Mouse (Mus musculus): Measurements from ENCODE around the gene Esrp2. TPM values are rescaled to one million over a fixed set of nuclear protein-coding genes. Genes with fewer than 3 reads are reported as not detected.

Gene Esrp2
- total RNA-seq, 1 experiment from 2014 or later: not detected

DNA sequence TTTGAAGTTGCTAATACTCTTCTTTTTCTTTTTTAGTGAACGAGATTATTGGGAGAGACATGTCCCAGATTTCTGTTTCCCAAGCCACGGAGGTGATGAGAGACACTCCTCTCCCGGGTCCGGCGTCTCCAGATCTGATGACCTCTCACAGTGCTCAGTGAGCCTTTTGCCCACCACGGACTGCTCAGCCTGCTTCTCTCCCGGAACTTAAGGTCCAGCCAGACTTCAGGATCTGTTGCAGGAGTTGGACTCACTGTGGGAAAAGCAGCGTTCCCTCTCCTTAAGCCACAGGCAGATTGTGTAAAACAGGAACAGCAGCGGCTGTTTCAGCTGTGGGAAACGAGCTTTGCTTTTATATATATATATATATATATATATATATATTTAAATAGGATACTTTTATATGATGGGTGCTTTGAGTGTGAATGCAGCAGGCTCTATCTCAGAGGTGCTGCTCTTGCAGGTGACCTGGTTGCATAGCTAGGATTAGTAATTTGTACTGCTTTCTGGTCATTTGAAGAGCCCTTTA, 8.8 kb downstream of the Esrp2 start:
- no peak for ATAC-seq (replicated peaks; ENCODE audit: low read depth, poor library complexity, severe bottlenecking)

DNA sequence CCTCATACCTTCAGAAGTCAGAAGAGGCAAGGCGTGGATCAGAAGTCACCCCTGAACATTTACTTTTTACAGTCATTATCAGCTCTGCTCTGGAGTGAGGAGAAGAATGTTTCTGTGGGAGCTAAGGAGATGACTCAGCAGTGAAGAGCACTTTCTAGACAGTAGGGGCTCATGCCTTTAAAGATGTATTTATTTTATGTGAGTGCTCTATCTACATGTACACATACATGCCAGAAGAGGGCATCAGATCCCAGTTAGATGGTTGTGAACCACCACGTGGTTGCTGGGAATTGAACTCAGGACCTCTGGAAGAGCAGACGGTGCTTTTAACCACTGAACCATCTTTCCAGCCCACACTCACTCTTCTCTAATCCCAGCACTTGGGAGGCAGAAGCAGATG, 9.7 kb downstream of the Esrp2 start:
- ATAC-seq (replicated peaks; ENCODE audit: low read depth, poor library complexity, severe bottlenecking): peak; percentile 55; the same call in 1 of the 2 replicates

DNA sequence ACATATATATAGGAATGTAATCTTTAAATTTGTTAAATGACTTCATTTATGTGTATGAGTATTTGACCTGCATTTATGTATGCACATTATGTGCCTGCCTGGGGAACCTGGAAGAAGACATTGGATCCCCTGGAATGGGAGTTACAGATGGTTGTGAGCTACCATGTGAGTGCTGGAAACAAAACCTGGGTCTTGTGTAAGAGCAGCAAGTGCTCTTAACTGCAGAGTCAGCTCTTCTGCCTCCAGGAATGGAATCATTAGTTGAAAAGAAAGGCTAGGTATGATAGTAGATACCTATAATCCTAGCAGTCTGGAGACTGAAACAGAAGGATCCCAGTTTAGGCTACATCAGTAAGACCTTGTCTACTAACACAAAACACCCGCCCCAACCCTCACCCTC, 10.7 kb downstream of the Esrp2 start:
- no peak for ATAC-seq (replicated peaks; ENCODE audit: low read depth, poor library complexity, severe bottlenecking)

DNA sequence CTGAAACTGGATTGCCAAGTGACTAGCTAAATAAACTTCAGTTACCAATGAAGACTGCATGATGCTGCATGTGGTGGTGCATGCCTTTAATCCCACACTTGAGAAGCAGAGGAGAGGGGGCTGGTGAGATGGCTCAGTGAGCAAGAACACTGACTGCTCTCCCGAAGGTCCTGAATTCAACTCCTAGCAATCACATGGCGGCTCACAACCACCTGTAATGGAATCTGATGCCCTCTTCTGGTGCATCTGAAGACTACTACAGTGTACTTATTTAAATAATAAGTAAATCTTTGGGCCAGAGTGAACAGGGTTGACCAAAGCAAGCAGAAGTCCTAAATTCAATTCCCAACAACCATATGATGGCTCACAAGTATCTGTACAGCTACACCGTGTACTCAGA, 13.3 kb downstream of the Esrp2 start:
- no peak for ATAC-seq (replicated peaks; ENCODE audit: low read depth, poor library complexity, severe bottlenecking)

DNA sequence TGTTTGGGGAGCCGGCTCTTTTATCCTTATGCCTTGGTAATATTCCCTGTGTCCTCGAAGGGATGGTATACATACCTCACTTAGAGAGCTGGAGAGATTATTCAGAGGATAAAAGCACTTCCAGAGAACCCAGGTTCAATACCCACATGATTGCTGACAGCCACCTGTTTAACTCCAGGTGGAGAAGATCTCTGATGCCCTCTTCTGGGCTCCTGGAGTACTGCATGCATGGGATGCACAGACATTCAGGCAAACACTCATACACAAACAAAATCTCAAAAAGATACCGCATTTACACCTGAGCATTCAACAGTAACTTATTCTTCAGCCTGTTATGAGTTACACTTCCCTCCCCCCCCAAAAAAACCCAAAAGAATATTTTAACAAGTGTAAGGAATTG, 20.9 kb downstream of the Esrp2 start:
- no peak for ATAC-seq (replicated peaks; ENCODE audit: low read depth, poor library complexity, severe bottlenecking)

DNA sequence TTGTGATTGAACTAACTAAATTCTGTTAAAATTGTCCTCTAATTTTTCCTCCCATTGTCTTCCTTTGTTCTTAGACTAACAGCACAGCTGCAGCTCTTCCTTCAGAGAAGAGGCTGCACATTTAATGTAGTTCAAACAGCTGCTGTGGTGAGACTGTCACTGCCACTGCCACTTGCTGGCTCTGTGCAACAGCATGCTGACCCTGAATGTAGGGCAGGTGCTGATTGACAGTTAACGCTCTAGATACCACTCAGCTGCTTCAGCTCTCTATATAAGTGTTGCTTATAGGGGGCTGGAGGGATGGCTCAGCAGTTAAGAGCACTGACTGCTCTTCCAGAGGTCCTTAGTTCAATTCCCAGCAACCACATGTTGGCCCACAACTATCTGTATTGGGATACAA, 24.3 kb downstream of the Esrp2 start:
- no peak for ATAC-seq (replicated peaks; ENCODE audit: low read depth, poor library complexity, severe bottlenecking)

DNA sequence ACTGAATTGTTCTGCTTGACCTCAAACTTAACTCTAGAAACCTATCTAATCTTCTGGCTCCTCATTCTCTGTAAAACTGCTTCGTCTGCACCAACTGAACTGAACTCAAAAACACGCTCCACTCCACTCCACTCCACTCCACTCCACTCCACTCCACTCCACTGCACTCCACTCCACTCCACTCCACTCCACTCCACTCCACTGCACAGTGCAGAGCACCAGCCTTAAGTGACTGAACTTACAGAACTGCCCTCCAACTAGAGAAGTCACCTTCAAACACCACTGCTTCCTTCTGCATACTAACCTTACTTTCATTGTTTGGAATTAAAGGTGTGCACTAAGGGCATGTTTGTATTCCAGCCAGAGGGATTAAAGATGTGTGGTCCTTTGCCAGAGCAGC, 24.7 kb downstream of the Esrp2 start:
- no peak for ATAC-seq (replicated peaks; ENCODE audit: low read depth, poor library complexity, severe bottlenecking)

DNA sequence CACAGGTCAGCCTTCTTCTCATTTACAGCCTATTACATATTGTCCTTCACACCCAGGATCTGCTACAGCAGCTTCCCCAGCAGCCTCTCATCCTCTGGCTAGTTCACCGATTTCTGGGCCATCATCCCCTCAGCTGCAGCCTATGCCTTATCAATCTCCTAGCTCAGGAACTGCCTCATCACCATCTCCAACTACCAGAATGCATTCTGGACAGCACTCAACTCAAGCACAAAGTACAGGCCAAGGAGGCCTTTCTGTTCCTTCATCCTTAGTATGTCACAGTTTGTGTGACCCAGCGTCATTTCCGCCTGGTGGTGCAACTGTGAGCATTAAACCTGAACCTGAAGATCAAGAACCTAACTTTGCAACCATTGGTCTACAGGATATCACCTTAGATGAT, 28.0 kb downstream of the Esrp2 start:
- no peak for ATAC-seq (replicated peaks; ENCODE audit: low read depth, poor library complexity, severe bottlenecking)

DNA sequence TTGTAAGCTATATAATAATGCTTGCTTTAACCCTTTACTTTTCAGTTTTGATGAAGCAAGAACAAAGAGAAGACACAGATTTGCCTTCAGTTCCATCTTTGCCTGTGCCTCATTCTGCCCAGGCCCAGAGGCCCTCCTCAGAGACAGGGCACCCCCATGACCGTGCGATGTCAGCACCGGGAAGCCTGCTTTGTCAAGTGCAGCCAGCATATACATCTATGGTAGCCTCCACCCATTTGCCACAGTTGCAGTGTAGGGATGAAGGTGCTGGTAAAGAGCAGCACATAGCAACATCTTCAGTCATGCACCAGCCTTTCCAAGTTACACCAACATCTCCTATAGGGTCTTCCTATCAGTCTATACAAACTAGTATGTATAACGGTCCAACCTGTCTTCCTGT, 28.7 kb downstream of the Esrp2 start:
- no peak for ATAC-seq (replicated peaks; ENCODE audit: low read depth, poor library complexity, severe bottlenecking)

DNA sequence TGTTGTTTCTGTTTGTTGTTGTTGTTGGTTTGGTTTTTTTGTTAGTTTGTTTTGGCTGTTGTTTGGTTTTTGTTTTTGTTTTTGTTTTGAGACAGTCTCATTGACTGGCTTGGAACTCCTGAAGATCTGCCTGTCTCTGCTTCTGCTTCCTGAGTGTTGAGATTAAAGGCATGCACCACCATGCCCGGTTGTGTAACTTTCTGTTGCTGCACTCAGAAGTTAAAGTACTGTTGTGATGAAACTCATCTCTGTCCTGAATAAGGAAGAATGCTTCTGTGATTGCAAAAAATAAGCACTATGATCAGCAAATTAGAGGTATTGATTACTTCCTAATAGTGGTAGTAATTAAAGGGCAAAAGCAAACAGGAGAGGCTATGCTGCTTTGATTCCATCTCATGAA, 30.6 kb downstream of the Esrp2 start:
- ATAC-seq (replicated peaks; ENCODE audit: low read depth, poor library complexity, severe bottlenecking): no peak

DNA sequence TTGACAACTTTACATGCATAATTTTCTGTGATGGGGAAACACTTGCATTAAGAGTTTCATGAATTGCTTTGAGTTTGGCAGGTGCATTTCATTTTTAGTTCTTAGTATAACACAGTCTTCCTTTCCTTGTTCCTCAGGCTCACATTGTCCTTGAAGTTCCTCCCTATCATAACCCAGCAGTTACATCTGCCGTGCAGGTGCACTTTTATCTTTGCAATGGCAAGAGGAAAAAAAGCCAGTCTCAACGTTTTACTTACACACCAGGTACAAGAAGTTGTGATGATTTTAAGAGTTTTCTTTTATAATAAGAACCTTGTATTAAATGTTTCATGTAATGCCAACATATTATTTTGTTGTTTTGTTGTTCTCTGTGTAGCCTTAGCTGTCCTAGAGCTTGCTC, 32.9 kb downstream of the Esrp2 start:
- no peak for ATAC-seq (replicated peaks; ENCODE audit: low read depth, poor library complexity, severe bottlenecking)

DNA sequence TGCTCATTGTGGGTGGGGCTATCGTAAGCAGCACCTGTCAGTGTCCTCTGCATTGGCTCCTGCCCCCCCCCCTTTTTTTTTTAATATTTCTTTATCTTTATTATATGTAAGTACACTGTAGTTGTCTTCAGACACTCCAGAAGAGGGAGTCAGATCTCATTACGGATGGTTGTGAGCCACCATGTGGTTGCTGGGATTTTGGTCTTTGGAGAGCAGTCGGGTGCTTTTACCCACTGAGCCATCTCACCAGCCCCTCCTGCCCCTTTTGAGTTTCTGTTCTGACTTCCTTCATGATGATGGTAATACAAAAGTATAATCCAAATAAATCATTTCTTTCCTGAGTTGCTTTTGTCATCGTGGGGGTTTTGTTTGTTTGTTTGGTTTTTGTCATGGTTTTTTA, 34.5 kb downstream of the Esrp2 start:
- no peak for ATAC-seq (replicated peaks; ENCODE audit: low read depth, poor library complexity, severe bottlenecking)

Other genes starting within 250 kb of the Esrp2 start
- gene Nrn1l, start 243.4 kb downstream of the Esrp2 start, total RNA-seq (2017): not detected in 2 replicates
- 15.6 and 23.7 TPM in 2 replicates for gene Pskh1, start 236.5 kb downstream of the Esrp2 start, total RNA-seq (2017)
- gene Ctrl, start 203.1 kb downstream of the Esrp2 start, total RNA-seq (2017): 0.14 and 2.7 TPM in 2 replicates
- gene Psmb10, start 198.5 kb downstream of the Esrp2 start, total RNA-seq (2017): 51.3 and 62.1 TPM in 2 replicates
- gene Lcat, start 193.6 kb downstream of the Esrp2 start, total RNA-seq (2017): 0.32 and 1.4 TPM in 2 replicates
- gene Slc12a4, start 170.9 kb downstream of the Esrp2 start, total RNA-seq (2017): 1.9 and 8.1 TPM in 2 replicates
- gene Dpep3, start 157.5 kb downstream of the Esrp2 start, total RNA-seq (2017): not detected in 2 replicates
- 9.7 and 17.6 TPM in 2 replicates for gene Dus2, start 145.6 kb downstream of the Esrp2 start, total RNA-seq (2017)
- gene Dpep2nb, start 131.0 kb downstream of the Esrp2 start, total RNA-seq (2017): 0.41 TPM in 1 of 2 replicates, not detected in the other
- gene Ddx28, start 125.1 kb downstream of the Esrp2 start, total RNA-seq (2017): 8.7 and 12.3 TPM in 2 replicates
- gene Nfatc3, start 78.1 kb downstream of the Esrp2 start, total RNA-seq (2017): 37.3 and 47.8 TPM in 2 replicates
- 11.2 and 13.3 TPM in 2 replicates for gene Pla2g15, start 13.4 kb upstream of the Esrp2 start, total RNA-seq (2017)
- gene Slc7a6, start 31.9 kb upstream of the Esrp2 start, total RNA-seq (2017): 24.0 and 28.2 TPM in 2 replicates
- gene Slc7a6os, start 74.0 kb upstream of the Esrp2 start, total RNA-seq (2017): 36.8 and 50.1 TPM in 2 replicates
- 44.0 and 51.4 TPM in 2 replicates for gene Prmt7, start 74.0 kb upstream of the Esrp2 start, total RNA-seq (2017)
- gene Smpd3, start 201.0 kb upstream of the Esrp2 start, total RNA-seq (2017): 0.14 and 0.92 TPM in 2 replicates

Measured in common myeloid progenitor, adult 5-6 weeks (primary cell).